Mouse (Mus musculus) kidney, adult 8-10 months (tissue): ENCODE results near the gene Ctsf.
"Not testable (repeated sequence)": the region's sequence is repeated elsewhere in the genome, so short reads cannot be mapped to it uniquely, and the experiment has no call there.

ENCODE experiments used
- DNase-seq, 2 experiments: peaks; one replicate each; pipeline ENCODE4 v3.0.0; 2022

Ctsf gene

GRCm38 (mm10) chr19:4850281-4850680 is 4.6 kb upstream of the Ctsf start:
- DNase-seq, result no peak

DNA sequence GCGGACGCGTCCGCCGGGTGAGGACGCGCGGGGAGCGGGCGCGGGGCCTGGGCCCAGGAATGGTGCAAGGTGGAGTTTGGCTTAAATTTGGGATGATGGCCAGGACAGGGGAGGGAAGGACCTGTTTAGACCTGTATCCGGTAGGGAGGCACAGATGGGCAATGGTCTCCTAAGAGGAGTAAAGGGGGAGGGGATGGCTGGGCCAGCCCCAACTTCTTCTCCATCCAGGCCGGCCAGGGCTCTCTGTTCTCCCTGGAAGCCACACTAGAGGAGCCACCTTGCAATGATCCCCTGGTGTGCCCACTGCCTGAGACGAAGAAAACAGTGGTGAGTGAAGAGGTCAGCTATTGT is 515 bp downstream of the Ctsf start:
- DNase-seq, result peak in 1 of 2 experiments; percentile 15

DNA sequence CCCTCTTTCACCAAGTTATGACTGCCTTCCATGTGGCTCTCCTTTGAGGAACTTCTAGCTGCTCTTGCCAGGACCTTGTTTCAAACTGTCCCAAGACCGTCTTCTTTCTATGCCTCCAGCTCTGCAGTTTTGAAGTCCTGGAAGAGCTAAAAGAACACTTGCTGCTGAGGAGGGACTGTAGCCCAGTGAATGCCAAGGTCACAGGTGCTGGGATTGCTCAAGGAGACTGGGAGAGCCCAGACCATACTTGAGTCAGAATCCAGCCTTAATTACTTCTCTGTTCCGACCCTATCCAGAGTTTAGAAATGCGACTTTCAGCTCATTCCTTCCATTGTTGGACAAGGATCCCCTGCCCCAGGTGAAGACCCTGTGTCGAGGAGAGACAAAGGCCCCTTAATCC is 1.0 kb downstream of the Ctsf start:
- DNase-seq, result no peak

GRCm38 (mm10) chr19:4859081-4859480 is 4.2 kb downstream of the Ctsf start:
- DNase-seq, result no peak

DNA sequence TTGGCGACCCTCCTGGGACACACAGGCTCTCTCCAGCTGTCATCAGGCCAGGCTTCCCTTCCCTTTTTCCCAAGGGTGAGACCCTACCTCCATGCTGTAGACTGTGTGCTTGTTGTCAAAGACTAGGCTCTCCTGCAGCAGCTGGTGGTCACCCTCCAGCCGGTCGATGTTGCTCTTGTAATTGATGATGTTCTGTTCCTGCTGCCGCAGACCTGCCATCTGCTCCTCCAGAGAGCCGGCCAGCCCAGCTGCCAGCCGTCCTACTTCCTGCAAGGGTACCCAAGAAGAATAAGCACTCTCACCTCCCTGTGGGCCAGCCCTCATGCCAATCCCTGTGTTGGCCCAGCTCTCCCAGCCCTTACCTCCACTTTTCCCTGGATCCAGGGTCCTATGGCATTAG is 8.1 kb downstream of the Ctsf start:
- DNase-seq, result no peak

- peak in 1 of 2 experiments; percentile 17 for DNase-seq
These were observed 10.2 kb downstream of the Ctsf start for GRCm38 (mm10) chr19:4865147-4865546.

GRCm38 (mm10) chr19:4874613-4875012 is 19.7 kb downstream of the Ctsf start:
- DNase-seq, result not testable (repeated sequence)

DNA sequence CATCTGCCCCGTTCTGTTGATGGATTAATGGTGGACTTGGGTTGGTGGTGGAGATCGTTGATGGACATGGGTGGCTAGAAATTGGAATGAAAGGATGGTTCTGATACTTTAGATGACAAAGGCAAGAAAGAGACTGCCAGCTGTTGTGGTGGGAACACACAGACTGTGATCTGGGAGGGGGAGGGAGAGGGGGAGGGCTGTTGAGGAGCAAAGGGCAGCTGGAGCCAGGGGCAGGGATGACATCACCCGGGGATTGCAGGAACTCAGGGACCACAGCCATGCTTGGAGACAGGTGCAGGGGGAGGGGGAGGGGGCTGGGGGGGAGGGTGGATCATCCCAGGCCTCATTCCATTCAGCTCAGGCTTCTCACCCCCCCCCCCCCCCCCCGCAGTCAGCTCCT is 21.3 kb downstream of the Ctsf start:
- DNase-seq, result no peak

DNA sequence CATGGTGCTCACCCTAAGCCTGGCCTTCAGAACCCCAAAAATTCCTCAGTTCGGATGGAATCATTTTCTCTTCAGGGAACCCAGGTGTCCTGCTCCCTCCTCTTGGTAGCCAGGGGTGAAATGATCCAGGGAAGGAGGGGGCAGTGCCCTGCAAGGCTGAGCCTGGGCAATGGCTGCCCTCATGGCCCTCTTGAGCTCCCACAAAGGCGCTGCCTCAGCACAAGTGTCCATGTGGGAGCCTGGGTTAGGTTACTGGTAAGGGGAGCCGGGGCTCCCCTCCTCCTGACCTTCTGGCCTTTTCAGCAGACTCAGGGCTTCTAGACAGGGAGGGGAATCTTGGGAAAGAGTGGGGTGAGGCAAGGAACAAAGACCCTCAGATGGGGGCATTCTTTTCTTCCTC is 21.8 kb downstream of the Ctsf start:
- no peak for DNase-seq

DNA sequence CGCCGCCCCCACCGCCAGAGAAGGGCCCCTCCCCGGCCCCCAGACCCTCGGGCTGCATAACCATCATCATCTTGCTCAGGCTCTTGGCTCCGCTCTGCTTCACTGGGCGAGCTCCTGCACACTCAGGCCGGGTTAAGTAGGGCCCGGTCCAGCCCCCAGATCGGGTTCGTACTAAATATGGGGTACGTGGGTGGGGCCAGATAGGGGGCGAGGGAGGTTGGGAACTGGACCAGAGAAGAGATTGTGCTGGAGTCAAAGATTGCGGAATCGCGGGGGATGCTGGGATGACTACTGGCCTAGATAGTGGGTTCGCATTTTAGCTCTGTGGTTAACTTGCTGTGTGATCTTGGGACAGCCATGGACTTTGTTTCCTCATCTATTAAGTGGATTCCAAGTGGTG is 22.9 kb downstream of the Ctsf start, which contains the start of gene Actn3:
Actn3 (minus strand) TSS at position 125 of the 400 bp plus-strand sequence.
- peak; percentile 10 to 14 for DNase-seq

- peak; percentile 95 for DNase-seq
These were observed 23.7 kb downstream of the Ctsf start, which contains the start of gene Zdhhc24 for GRCm38 (mm10) chr19:4878405-4879323. TSS of gene Zdhhc24 (plus strand) at chr19:4878668.

GRCm38 (mm10) chr19:4879324-4879703 is 24.4 kb downstream of the Ctsf start:
- no peak for DNase-seq

GRCm38 (mm10) chr19:4883961-4884360 is 29.0 kb downstream of the Ctsf start:
- DNase-seq, result no peak

GRCm38 (mm10) chr19:4889791-4890190 is 34.9 kb downstream of the Ctsf start:
- DNase-seq, result no peak

DNA sequence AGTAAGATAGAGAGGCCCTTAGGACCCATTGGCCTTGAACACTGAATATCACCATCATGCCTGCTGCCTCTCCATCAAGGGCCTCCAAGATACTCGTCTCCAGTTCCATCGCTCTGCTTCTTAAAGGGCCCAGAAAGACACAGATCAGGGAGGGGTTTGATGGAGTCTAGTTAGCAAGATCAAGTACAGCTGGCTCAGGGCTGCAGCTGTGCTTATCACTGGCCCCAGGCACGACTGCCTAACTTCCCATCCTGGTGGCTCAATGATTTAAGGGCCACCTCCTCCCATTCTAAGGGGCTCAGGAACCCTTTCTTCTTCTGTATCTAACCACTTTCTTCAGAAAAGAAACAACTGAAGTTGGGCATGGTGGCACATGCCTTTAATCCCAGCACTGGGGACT is 36.9 kb downstream of the Ctsf start:
- DNase-seq, result no peak

DNA sequence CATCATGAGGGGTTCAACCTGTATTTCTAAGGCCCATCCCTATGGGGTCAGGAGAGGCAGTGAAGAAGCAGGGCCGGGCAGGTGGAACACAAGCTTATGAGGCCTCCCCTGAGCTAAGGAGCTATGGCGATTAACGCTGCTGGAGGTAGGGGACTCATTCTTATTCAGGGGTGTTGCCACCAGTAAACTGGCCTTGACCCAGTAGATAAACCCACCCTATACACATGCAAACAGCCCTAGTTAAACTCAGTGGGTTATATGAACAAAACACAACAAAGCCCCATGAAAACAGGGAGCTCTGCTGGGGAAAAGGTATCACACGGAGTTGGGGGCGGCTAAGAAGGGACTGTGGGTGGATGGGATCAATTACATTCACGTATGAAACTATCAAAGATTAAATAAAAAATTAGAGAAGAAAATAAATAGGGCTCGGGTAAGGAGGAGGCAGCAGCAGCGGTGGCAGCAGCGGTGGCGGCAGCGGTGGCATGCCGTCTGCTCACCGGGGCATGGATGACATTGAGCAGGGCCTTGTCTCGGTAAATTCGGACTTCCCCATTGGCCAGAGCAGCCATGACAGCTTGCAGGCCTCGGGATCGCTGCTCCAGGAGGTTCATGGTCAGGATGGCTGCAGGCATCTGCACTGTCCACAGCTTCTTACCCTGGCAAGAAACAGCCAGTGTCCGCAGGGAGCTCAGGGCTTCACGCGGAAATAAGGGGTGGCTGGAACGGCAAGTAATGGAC is 42.0 kb downstream of the Ctsf start:
- DNase-seq, result no peak

- DNase-seq, result no peak
These were observed 44.0 kb downstream of the Ctsf start for GRCm38 (mm10) chr19:4898972-4899371.

GRCm38 (mm10) chr19:4899888-4900287 is 45.0 kb downstream of the Ctsf start:
- no peak for DNase-seq

GRCm38 (mm10) chr19:4905979-4906794 is 51.3 kb downstream of the Ctsf start, which contains the start of gene Bbs1:
TSS of gene Bbs1 (minus strand) at chr19:4906628.
- DNase-seq, result peak; percentile 60 to 79

DNA sequence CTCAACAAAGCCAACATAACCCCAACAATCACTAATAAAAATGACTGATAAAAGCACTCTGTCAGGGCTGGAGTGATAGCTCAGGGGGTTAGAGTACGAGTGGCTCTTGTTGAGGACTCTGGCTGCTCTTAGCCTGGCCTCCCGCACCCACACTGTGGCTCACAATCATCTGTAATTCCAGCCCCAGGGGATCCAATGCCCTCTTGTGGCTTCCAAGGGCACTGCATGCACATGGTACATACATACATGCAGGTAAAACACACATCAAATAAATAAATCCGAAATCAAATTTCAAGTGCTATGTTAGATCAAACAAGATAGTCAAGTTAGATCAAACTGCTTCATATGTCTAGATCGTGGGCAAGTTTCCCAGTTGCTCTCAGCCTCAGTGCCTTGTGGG is 53.2 kb downstream of the Ctsf start:
- peak in 1 of 2 experiments; percentile 59 for DNase-seq

DNA sequence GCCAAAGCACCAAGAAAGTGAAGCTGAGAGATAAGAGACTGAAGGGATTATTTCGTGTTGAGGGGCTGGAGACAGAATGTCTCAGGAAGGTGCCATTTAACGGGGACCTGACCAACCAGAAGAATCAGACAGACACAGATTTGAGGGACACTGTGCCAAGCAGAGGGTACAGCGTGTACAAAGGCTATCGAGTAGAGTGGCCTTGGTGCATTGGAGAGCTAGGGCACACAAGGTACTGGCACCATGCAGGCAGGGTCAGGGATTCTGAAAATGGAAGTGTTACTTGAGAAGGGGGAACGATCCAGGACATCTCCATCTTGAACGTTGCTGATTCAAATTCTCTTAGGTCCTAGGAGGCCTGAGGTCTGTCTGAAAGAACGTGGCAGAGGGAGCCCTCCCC is 54.4 kb downstream of the Ctsf start:
- DNase-seq, result no peak
